Mouse (Mus musculus) bone marrow macrophage, adult 2 months (primary cell): ENCODE data around the gene Ceacam15. TPM values are rescaled to one million over a fixed set of nuclear protein-coding genes. Genes with fewer than 3 reads are reported as not detected.
"Not testable (repeated sequence)": the region's sequence is repeated elsewhere in the genome, so short reads cannot be mapped to it uniquely, and the experiment has no call there.

ENCODE experiments used
- H3K27ac ChIP-seq: 2 replicates; pipeline ENCODE4 v1.5.1; 2012; ENCODE audit warnings: low read depth, low read length; ENCODE audit not compliant: insufficient read depth
- H3K4me1 ChIP-seq: 2 replicates; pipeline ENCODE4 v1.6.1; 2012; ENCODE audit warnings: low read length; ENCODE audit not compliant: control insufficient read depth, insufficient read depth
- H3K4me3 ChIP-seq: 2 replicates; pipeline ENCODE4 v1.5.1; 2012; ENCODE audit warnings: mild to moderate bottlenecking, low read length, moderate library complexity; ENCODE audit not compliant: insufficient read depth
- CTCF ChIP-seq: IDR thresholded peaks from 2 replicates; pipeline ENCODE4 v1.5.1; 2012; ENCODE audit warnings: low read depth, mild to moderate bottlenecking, low read length, moderate library complexity
- POLR2A ChIP-seq: IDR thresholded peaks from 2 replicates; pipeline ENCODE4 v1.6.1; 2012; ENCODE audit warnings: mild to moderate bottlenecking, low read depth, low read length, borderline replicate concordance
- polyA plus RNA-seq: library from polyadenylated mRNA; stranded (reverse); fragments of >200 nt; gene quantifications from 2 replicates; pipeline ENCODE4 v1.2.4, GENCODE M21; 2012; ENCODE audit not compliant: missing spikeins, insufficient read depth, insufficient read length

The Ceacam15 gene
- polyA plus RNA-seq, result not detected in 2 replicates

GRCm38 (mm10) chr7:16675605-16676004 lies at the start of gene Ceacam15:
TSS of gene Ceacam15 (minus strand) at chr7:16675705.
- Histone ChIP-seq H3K4me3 (no peak within 1 kb of the TSS), H3K27ac (no peak within 1 kb of the TSS), H3K4me1 (no peaks in the 10 kb centered on the region)
- no peak for TF ChIP-seq POLR2A
- no peak for TF ChIP-seq CTCF

- H3K4me3 ChIP-seq, H3K27ac ChIP-seq, H3K4me1 ChIP-seq: not testable (repeated sequence)
Measured at GRCm38 (mm10) chr7:16722490-16722889, 47.0 kb upstream of the Ceacam15 start.

DNA sequence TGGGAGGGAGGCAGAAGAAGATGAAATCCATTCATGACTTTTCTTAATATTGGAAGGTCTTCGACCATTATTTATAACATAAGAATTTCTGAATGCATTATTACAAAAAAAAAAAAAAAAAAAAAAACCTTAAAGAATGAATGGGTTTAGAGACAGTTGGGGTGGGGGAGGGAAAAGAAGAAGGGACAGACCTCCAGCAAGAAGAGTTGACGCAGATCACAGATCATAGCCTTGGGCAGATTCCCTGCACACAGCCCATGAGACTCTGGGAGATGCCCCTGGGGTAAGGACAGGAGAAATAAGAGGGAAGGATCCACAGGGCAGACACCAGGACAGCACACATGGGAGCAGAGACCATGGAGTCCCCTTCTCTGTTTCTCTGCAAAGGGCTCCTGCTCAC lies 46.1 kb upstream of the Ceacam15 start, which contains the start of gene Ceacam9:
TSS of gene Ceacam9 (plus strand) at position 301 of the 400 bp plus-strand sequence.
- Histone ChIP-seq H3K27ac (no peak within 1 kb of the TSS), H3K4me3 (no peak within 1 kb of the TSS), H3K4me1 (no peaks in the 10 kb centered on the region)
- no peak for TF ChIP-seq CTCF
- TF ChIP-seq POLR2A, result no peak

DNA sequence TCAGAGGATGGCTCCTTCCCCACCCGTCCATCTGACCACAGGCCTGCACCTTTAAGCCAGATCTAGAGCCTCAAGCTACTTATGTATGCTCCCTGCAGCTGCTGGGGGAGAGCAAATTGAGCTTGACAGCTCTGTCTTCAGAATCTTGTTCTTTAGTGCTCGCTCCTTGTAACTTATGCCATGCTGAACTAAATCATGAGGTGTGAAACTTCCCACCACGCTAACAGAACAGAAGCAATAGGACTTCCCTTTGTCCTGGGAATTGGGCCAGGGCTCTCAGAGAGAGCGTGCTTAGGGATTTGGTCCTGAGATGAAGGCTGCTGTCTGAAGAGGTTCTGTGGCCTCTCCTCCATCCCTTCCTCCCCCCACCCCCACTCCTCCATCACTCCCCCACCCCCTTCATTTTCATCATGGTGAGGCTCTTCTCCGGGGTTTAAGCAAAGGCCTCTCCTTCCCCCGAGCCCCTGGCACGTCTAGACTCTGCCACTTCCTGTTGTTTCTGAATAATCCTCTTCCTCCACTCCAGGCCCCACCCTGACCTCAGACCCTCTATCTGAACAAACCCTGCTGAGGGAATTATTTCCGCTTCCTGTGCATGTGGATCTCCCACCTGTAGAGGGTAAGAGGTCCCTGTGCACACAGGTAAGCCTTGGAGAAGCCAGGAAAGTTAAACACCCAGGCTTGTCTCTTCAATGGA lies 41.1 kb upstream of the Ceacam15 start:
- not testable (repeated sequence) for H3K4me1 ChIP-seq, H3K4me3 ChIP-seq
- peak overlapping the region; percentile 35 for H3K27ac ChIP-seq

- TF ChIP-seq POLR2A (no peak), CTCF (no peak; the same call in 1 of the 2 replicates)
- Histone ChIP-seq H3K4me1 (peaks cover 8% of the 10 kb centered on the region), H3K4me3 (no peak overlapping the region), H3K27ac (no peak overlapping the region)
Measured at GRCm38 (mm10) chr7:16712633-16713415, 37.3 kb upstream of the Ceacam15 start.

- 0 out of 2 replicates have a peak, but pooled peaks have one; percentile 18 for TF ChIP-seq CTCF
- no peak for TF ChIP-seq POLR2A
Measured at GRCm38 (mm10) chr7:16710604-16711003, 35.1 kb upstream of the Ceacam15 start.

GRCm38 (mm10) chr7:16708244-16708643 lies 32.7 kb upstream of the Ceacam15 start:
- no peak overlapping the region for H3K27ac ChIP-seq
- no peak for TF ChIP-seq POLR2A
- TF ChIP-seq CTCF, result no peak
- no peaks in the 10 kb centered on the region for H3K4me1 ChIP-seq
- H3K4me3 ChIP-seq, result no peak overlapping the region

More at GRCm38 (mm10) chr7:16710604-16711003, 35.1 kb upstream of the Ceacam15 start:
- Histone ChIP-seq H3K27ac (no peak overlapping the region), H3K4me1 (no peaks in the 10 kb centered on the region), H3K4me3 (no peak overlapping the region)

- no peak overlapping the region for H3K27ac ChIP-seq
- TF ChIP-seq CTCF, result no peak
- no peak for TF ChIP-seq POLR2A
Measured at GRCm38 (mm10) chr7:16706385-16706784, 30.9 kb upstream of the Ceacam15 start.

DNA sequence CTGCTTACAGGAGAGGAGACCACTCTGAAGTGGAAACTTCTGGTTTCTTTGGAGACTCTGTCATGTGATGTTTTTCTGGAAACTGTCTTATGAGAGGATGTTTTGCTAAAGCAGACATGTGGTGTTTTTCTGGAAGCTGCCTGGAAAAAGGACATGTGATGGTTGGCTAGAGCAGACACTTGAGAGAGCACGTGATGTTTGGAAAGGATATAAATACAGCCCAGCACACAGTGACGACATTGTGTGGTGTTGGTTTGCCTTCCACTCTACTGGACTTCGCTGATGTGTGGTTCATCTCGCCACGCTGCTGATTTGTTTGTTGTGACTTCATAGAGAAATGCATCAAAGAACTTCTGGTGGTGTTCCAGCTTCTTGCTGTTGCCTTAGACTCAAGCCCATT lies 25.1 kb upstream of the Ceacam15 start:
- Histone ChIP-seq H3K4me3 (no peak overlapping the region), H3K27ac (peak overlapping the region; percentile 52)
- TF ChIP-seq CTCF (no peak), POLR2A (no peak)

More at GRCm38 (mm10) chr7:16706385-16706784, 30.9 kb upstream of the Ceacam15 start:
- no peak overlapping the region for H3K4me3 ChIP-seq
- peaks cover under 1% of the 10 kb centered on the region for H3K4me1 ChIP-seq

DNA sequence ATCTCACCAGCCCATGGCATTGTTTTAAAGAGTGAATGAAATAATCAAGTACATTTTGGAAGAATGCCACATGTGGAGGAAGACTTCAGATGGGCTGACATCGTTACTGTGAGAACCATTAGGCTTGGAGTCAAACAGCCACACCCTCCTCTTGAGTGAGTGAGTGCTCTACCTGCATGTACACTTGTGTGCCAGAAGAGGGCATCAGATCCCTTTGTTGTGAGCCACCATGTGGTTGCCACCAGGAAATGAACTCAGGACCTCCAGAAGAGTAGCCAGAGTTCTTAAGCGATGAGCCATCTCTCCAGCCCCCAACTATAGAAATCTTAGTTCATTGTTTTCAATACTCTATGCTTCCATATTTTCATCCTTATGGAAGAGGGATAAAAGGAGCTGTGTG lies 23.5 kb upstream of the Ceacam15 start:
- peaks cover 16% of the 10 kb centered on the region for H3K4me1 ChIP-seq
- no peak overlapping the region for H3K4me3 ChIP-seq
- no peak for TF ChIP-seq POLR2A
- TF ChIP-seq CTCF, result no peak; the same call in 1 of the 2 replicates
- no peak overlapping the region for H3K27ac ChIP-seq

More for the DNA sequence above, 25.1 kb upstream of the Ceacam15 start:
- peaks cover 16% of the 10 kb centered on the region for H3K4me1 ChIP-seq
